Mouse (Mus musculus) ovary, postnatal 10 days (tissue): ENCODE data around the gene Rps6kc1.

Source experiments
- DNase-seq: peaks from one replicate; pipeline ENCODE4 v3.0.0; 2022; ENCODE audit warnings: low spot score

Gene Rps6kc1

GRCm38 (mm10) chr1:190763756-190764155, 147.8 kb downstream of the Rps6kc1 start:
- DNase-seq: no peak

- no peak for DNase-seq
Measured at GRCm38 (mm10) chr1:190761786-190762185, 149.8 kb downstream of the Rps6kc1 start.

GRCm38 (mm10) chr1:190757899-190758298, 153.7 kb downstream of the Rps6kc1 start:
- no peak for DNase-seq

GRCm38 (mm10) chr1:190751794-190752570, 159.6 kb downstream of the Rps6kc1 start:
- DNase-seq: no peak

- no peak for DNase-seq
Measured at GRCm38 (mm10) chr1:190748937-190749336, 162.6 kb downstream of the Rps6kc1 start.

- no peak for DNase-seq
Measured at GRCm38 (mm10) chr1:190741421-190741820, 170.1 kb downstream of the Rps6kc1 start.

- DNase-seq: no peak
Measured at GRCm38 (mm10) chr1:190732803-190733202, 178.8 kb downstream of the Rps6kc1 start.

- DNase-seq: no peak
Measured at GRCm38 (mm10) chr1:190729516-190730088, 182.0 kb downstream of the Rps6kc1 start.

- DNase-seq: no peak
Measured at GRCm38 (mm10) chr1:190728111-190728651, 183.4 kb downstream of the Rps6kc1 start.

GRCm38 (mm10) chr1:190727385-190727784, 184.2 kb downstream of the Rps6kc1 start:
- no peak for DNase-seq

- no peak for DNase-seq
Measured at GRCm38 (mm10) chr1:190724591-190725380, 186.8 kb downstream of the Rps6kc1 start.

- DNase-seq: no peak
Measured at GRCm38 (mm10) chr1:190723926-190724430, 187.6 kb downstream of the Rps6kc1 start.

GRCm38 (mm10) chr1:190713848-190714247, 197.7 kb downstream of the Rps6kc1 start:
- DNase-seq: no peak

- no peak for DNase-seq
Measured at GRCm38 (mm10) chr1:190697576-190697975, 214.0 kb downstream of the Rps6kc1 start.

- no peak for DNase-seq
Measured at GRCm38 (mm10) chr1:190695589-190695988, 216.0 kb downstream of the Rps6kc1 start.

- DNase-seq: no peak
Measured at GRCm38 (mm10) chr1:190690528-190691262, 220.9 kb downstream of the Rps6kc1 start.

GRCm38 (mm10) chr1:190683060-190683459, 228.5 kb downstream of the Rps6kc1 start:
- DNase-seq: no peak

GRCm38 (mm10) chr1:190682021-190682926, 229.3 kb downstream of the Rps6kc1 start:
- no peak for DNase-seq

- DNase-seq: no peak
Measured at GRCm38 (mm10) chr1:190675455-190675854, 236.1 kb downstream of the Rps6kc1 start.

GRCm38 (mm10) chr1:190669099-190669498, 242.5 kb downstream of the Rps6kc1 start:
- DNase-seq: no peak

GRCm38 (mm10) chr1:190667821-190668220, 243.7 kb downstream of the Rps6kc1 start:
- no peak for DNase-seq
